Mouse (Mus musculus) heart, adult 8-10 months (tissue): Measurements from ENCODE around the gene Ankrd35. TPM values are rescaled to one million over a fixed set of nuclear protein-coding genes. Genes with fewer than 3 reads are reported as not detected.
A peak's percentile ranks its signal among the peaks of the same experiment; 100 is the strongest.
"Not testable (repeated sequence)": the region's sequence is repeated elsewhere in the genome, so short reads cannot be mapped to it uniquely, and the experiment has no call there.

Experiments
- DNase-seq: peaks from one replicate; pipeline ENCODE4 v3.0.0; 2022; ENCODE audit warnings: low spot score
- total RNA-seq, 4 experiments: library from RNA; stranded (reverse); gene quantifications; 2 replicates each; pipeline ENCODE4 v1.2.4; 2022

The Ankrd35 gene
- total RNA-seq = 1 to 10 TPM in 3 of 4 experiments, under 1 TPM in 1; 0.57 to 2.1 (median 1.6) TPM

DNA sequence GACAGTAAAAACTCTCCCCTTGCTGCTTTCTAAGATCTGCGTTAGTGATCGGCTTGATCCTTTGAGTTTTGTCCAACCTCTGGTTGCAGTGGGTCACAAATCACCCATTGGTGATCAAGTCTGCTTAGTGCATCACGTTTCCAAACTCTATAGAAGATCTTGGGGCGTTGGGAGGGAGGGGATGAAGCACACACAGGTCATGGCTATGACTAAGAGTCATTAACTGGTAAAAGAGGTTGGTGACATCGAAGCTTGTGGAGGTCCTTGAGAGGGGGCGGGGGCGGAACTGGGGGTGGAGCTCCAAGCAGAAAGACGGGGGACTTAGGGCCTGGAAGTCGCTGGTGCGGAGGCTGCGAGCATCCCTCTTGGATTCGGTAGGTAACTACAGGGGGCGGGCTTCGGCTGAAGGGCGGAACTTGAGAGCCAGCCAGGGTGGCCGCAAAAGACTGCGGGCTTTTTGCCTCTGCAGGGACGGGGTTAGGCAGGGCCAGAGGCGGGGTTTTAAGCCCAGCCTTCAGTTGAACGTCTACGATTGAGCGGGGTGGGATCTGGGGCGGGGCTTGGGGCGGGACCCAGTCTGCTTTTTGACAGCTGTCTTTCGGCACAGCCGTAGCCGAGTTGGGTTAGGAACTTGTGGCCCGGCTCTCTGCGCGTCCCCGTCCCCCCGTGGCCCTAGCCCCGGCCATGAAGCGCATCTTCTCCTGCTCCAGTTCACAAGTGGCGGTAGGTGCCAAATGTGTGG, at the start of gene Ankrd35:
Gene Ankrd35, plus strand, starts transcription at position 405 of the 742 bp plus-strand sequence.
- DNase-seq = peak; percentile 56

DNA sequence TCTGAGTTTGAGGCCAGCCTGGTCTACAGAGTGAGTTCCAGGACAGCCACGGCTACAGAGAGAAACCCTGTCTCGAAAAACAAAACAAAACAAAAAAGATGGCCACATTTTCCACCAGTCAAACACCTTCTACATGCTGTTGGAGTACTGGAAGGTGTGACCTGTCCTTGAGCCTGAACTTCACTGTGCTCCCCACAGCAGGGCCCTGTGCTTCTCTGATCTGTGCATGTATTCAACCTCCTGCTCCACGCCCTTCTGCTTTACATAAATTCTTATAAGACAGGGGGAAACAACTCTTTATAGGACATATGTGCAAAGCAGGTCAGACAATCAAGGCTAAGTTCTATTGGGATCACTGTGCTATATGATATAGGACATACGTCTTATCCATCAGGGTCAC, 46.7 kb upstream of the Ankrd35 start:
- no peak for DNase-seq

DNA sequence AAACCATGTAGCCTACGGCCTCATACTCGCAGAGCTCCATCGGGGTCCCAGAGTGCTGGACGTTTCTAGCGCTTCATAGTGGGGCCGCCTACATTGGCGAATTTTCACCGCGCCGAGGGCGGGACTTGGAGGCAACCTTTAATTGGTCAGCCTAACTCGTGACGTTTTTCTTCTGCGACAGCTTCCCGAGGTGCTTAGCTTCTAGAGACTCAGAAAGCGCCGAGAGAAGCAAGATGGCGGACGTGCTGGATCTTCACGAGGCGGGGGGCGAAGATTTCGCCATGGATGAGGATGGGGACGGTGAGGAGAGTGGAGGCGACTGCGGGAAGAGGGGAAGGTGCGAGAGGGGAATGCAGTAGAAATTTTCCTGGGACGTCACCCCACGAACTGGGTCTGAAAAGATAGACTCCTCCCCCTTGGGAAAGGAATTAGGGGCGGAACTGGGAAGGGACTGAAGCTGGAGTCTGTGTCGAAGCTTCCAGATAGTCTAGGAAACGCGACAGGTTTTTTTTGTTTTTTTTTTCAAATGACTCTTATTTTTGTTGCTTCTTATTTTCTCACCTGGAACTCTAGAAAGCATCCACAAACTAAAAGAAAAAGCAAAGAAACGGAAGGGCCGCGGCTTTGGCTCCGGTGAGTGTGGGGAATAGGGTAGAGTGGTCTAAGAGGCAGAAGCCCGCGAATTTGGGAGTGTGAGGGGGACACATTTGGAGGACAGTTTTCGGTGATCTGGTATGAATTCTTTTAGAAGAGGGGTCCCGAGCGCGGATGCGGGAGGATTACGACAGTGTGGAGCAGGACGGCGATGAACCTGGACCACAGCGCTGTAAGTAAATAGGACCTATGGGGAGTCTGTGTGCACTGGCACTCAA, 40.0 kb upstream of the Ankrd35 start, which contains the start of gene Rbm8a:
Gene Rbm8a, plus strand, starts transcription at position 205 of the 872 bp plus-strand sequence.
- peak; percentile 98 for DNase-seq

DNA sequence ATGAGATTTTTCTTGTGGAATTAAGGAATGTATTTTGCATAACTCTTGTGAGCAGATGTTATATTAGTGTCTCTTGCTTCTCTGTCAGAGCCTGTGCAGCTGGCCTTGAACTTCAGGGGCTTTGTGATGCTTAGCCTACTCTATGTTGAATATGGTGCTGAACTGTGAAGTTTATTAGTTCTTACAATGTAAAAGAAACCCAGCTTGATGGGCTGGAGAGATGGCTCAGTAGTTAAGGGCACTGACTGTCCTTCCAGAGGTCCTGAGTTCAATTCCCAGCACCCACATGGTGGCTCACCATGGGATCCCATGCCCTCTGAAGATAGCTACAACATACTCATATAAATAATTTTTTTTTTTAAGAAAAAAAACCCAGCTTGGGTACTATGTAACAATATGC, 37.9 kb upstream of the Ankrd35 start:
- DNase-seq = no peak

DNA sequence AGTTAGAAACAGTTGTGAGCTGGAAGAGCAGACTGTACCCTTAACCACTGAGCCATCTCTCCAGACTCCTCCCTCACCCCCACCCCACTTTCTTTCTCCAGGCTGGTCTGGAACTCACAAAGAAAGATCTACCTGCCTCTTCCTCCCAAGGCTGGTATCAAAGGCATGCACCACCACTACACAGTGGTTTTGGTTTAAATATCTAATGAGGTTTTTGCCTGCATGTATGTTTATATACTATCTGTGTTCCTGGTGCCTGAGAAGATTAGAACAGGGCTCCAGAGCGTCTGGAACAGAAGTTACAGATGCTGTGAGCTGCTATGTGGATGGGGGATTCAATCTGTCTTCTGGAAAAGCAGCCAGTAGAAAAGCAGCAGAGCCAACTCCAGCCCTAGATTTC, 35.9 kb upstream of the Ankrd35 start:
- no peak for DNase-seq

DNA sequence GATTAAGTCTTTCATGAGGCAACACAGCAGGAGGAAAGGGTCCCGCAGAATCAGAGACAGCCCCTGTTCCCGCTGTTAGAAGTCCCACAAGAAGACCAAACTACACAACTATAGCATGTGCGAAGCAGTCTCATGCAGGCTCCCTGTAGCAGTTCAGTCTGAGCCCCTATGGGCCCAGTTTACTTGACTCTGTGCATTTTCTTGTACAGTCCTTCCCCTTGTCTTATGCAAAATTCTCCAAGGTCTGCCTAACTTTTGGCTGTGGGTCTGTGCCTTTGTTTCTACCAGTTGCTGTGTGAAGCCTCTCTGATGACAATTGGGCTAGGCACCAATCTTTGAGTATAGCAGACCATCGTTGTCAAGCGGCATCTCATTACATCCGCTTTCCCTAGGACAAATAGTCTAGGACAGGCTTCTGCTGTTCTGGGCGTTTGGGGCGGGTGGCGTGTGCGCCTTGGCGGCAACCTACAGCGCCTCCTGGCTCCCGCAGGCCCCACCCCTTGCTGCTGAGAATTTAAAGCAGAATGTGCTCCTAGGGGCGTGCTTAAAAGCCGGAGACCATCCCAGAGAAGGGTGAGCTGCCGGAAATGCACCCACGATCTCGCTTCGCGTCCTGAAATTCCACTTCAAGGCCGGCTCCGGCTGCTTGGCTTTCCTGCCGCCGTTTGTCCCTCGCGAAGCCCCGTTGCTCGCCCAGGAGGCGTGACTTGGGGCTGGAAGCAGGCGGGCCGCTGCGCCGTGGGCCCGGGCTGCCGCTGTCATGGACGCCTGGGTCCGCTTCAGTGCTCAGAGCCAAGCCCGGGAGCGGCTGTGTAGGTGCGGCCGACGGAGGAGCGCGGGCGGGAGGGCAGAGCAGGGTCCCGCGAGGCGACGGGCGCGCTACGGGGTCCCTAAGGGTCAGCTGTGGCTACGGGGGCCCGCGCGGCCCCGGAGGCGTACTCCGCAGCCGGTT, 34.7 kb upstream of the Ankrd35 start, which contains the start of the genes Pex11b and Gm42957:
Gene Pex11b, plus strand, starts transcription at position 449 of the 952 bp plus-strand sequence.
Gene Gm42957, plus strand, starts transcription at position 547 of the 952 bp plus-strand sequence.
- DNase-seq = peak; percentile 91

DNA sequence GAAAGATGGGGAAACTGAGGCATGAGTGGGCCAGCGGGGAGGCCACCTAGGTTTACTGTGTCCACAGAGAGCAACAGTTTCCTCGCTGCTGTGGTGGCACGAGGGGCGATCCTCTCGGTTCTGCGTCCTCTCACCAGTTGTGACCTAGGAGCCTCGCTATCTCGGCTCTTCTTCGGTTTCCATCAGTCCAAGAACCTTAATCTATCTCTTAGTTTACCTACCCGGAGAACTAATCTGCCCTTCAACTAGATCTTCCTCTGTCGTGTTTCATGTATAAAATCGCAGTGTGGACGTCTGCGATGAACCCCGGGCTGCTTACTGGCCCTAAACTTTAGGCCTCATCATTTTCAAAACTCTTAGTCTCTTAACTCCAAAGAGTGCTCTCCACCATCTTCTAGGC, 34.0 kb upstream of the Ankrd35 start:
- no peak for DNase-seq

DNA sequence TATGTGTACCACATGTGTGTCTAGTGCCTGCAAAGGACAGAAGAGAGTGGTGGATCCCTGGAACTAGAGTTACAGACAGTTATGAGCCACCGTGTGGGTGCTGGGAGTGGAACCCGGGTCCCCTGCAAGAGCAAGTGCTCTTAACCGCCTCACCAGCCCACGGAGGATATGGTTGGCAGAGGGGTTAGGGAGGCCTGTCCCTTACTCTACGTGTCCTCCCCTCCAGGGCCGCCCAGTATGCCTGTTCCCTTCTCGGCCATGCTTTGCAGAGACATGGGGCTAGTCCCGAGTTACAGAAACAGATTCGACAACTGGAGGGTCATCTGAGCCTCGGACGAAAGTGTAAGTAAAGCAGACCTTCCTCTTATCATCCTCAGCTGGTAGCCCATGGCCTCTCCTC, 33.5 kb upstream of the Ankrd35 start:
- no peak for DNase-seq

DNA sequence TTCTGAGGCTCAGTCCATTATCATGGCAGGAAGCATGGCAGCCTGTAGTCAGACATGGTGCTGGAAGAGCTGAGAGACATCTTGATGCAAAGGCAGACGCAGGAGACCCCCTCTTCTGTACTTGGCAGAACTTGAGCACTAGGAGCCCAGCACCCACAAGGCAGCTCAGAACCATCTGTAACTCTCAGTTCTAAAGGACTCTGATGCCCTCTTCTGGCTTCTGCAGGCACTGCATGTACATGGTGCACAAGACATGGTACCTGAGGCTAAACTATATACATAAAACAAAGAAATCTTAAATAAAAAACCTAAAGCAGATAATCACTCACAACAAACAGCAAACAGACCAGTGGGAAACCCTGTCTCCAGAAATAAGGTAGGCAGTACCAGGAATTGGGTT, 30.7 kb upstream of the Ankrd35 start:
- DNase-seq = peak; percentile 70

DNA sequence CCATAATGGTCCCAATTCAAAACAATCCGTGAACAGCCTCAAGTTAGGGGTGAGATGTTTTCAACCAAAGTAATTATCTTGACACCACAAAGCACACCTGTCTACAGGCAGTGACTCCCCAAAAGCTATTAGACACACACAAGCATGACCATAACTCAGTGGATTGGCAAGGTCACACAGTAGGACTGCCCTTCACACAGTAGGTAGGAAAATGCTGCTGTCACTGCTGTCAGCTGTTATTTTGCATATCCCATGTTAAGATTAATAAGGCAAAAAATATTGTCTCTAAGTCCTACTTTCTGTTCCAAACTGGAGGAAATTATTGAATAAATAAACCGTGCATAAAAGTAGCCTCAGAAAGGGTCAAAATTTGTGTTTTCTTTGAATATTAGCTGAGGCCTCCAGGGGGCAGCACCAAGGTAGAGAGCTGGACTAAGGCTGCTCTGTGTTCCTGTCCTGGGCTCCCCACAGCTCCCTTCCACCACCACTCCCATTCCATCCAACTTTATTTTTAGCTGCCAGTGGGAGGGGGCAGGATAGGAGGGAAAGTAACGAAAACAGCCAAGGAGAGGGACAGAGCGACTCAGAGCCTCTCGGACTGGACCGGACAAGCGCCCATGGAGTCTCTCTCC, 24.8 kb upstream of the Ankrd35 start, which contains the start of gene Itga10:
Gene Itga10, plus strand, starts transcription at position 567 of the 632 bp plus-strand sequence.
- peak; percentile 28 for DNase-seq

DNA sequence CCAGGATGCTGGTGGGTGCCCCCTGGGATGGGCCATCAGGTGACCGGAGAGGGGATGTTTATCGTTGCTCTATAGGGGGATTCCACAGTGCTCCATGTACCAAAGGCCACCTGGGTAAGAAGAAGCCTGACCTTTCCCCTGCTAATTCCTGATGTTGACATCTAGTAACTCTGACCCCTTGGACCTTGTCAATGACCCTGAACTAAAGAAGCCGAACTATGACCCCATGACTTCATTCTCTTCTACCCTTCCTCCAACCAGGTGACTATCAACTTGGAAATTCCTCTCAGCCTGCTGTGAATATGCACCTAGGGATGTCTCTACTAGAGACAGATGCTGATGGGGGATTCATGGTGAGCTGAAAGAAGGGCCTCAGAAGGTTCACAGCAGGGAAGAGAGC, 22.6 kb upstream of the Ankrd35 start:
- DNase-seq = no peak

DNA sequence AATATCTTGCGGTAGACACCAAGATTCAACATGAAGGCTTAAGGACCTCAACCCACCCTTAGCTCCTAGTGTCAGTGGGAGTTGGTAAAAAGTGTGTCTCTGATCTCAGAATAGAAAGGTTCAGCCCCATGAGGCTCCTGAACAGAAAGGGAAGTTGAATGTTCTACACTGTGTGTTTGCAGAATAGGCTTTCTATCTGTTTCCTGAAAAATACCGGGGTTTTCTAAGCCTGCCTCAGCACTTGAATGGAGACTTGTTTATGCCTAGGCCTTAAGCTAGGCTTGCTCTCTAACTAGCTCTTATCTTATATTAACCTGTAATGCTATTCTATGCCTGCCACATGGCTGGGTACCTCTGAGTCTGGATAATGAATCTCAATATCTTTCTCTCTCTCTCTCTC, 9.0 kb upstream of the Ankrd35 start:
- no peak for DNase-seq

DNA sequence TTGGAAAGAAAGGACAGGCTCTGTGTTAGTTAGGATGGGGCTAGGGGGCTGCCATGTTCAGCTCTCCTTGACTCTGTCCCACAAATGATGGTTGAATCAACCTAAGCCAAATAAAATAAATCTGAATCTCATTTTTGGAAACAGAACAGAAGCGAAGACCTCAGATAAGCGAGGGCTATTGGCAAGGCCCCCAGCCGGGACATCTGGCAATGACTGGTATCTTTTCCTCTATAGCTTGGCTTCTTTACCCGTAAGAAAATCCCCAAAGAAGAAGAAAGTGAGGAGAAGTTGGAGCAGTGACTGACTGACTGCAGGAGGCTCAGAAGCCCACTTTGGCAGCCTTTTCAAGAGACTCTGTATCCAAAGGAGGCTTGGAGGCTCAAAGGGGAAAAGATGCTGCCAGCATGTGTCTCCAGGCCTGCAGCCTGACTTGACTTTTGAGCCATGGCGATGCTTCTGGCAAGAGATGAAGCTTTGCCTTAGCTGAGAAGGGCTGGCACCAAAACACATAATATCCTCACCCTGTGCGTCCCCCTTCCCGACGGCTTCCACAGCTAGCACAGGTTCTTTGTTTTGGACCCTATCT, 7.1 kb upstream of the Ankrd35 start:
- DNase-seq = no peak

DNA sequence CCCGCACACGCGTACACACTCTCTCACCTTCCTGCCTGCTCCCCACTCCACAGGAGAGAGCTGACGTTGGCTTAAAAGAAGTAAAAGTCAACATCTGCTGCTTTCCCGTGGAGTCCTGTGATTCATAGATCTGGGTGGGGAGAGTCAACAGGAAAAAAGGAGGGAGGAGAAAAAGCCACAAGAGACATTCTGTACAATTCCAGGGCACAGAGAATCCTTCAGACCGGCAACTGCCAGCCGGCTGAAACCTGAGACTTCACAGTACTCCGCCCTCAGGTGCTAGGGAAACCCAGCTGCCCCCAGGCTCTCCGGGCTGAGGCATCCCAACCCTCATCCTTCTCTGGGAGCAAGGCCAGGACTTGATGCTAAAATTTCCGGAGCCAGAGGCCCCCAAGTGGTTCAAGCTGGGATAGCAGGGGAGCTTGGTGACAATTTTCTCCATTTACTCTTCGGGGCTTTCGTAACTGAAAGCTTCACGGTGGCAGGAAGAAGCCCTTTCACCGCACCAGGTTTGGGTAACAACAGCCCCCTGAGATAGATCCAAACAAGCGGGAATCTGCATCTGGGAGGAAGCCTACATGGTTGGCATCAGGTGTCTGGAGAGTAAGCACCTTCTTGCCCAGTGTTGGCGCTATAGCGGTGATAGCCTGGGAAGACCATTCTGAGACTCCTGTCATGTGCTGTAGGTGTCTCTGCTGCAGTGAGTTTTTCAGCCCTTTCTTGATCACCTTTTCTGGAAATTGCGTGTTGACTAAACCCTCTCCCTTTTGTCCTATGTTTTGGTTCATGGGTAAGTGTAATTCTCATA, 6.3 kb upstream of the Ankrd35 start:
- DNase-seq = peak; percentile 83

DNA sequence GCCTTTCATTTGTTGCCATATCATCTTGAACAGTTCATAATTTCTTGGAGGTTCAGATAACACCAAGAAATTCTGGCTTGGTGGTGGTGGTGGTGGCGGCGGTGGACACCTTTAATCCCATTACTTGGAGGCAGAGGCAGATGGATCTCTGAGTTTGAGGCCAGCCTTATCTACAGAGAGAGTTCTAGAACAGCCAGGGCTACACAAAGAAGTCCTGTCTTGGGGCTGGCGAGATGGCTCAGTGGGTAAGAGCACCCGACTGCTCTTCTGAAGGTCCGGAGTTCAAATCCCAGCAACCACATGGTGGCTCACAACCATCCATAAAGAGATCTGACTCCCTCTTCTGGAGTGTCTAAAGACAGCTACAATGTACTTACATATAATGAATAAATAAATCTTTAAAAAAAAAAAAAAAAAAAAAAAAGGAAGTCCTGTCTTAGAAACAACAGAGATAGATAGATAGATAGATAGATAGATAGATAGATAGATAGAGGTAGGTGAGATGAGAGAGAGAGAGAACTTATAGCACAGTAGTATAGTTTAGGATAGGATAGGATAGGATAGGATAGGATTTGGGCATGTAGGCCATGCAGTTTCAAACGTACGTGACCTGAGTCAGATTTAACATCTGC, 4.1 kb upstream of the Ankrd35 start:
- not testable (repeated sequence) for DNase-seq

DNA sequence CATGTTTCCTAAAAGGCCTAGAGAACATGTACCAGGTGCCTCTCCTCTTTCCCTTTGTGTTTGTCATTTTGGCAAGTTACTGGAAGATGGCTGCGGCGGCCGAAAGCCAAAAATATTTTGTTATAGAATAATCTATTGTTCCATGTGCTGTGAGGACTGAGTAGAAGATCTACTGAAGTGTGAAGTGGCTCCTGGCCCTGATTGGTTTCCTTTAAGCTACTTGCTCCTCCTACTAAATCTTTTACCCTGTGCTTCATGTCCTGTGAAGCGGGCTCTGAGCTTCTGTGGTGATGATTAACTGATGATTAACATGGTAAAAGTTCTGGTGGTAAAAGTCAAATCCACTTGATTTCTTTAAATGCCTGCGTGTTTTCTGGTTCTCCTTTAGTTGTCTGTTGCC, 3.0 kb upstream of the Ankrd35 start:
- no peak for DNase-seq

DNA sequence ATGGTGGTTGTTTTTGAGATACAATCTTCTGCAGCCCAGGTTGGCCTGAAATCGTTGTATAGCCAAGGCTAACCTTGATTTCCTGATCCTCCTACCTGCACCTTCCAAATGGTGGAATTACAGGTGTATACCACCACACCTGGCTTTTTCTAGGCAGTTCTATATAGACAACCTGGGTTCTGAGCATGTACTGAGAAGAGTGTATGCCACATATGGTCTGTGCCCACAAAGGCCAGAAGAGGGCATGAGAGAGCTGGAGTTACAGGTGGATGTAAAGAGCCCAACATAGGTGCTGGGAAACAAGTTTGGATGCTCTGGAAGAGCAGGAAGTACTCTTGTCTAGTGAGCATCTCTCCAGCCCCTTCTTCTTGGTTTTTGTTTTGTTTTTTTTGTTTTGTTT, 2.6 kb upstream of the Ankrd35 start:
- no peak for DNase-seq

DNA sequence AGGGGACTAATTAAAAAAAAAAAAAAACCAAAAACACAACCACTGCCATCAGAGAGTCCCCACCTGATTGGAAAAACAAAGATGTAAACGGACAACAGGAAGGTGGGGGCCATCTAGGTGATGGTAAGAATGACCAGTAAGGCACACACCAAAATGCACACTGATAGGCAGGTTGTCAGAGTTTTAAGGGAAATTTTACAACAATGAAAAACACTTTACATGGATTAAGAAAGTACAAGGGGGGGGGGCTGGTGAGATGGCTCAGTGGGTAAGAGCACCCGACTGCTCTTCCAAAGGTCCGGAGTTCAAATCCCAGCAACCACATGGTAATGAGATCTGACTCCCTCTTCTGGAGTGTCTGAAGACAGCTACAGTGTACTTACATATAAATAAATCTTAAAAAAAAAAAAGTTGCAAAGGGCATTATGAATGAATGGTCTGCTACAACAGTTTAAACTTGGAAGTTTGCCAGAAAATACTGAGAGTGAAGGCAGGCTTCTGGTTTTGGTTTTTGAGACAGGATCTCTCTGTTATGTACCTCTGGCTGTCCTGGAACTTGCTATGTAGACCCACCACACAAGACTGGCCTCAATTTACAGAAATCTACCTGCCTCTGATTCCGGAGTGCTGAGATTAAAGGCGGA, 1.4 kb upstream of the Ankrd35 start:
- no peak for DNase-seq

DNA sequence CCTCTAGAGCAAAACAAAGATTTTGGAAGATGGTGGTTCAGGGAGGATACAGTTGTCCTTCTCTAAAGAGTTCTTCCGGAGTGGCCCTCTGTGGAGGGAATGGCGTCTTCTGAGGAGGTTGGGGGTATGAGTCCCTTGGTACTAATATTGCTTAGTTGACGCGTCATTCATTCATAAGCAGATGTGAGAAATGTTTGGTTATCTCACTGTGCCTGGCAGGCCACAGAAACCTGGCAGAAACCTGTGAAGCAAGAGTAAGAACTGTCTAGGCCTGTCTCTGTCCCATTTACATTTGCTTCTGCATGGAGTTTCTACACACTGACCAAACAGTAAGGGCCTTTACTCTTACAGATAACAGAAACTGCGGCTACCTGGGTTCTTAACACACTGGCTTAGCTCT, 1.6 kb downstream of the Ankrd35 start:
- no peak for DNase-seq
